Mouse (Mus musculus) urinary bladder, postnatal 14 days (tissue): ENCODE results near the gene Pvalb.
A peak's percentile ranks its signal among the peaks of the same experiment; 100 is the strongest.

Source experiments
- DNase-seq: peaks from one replicate; pipeline ENCODE4 v3.0.0; 2021; ENCODE audit warnings: low spot score

The Pvalb gene

GRCm38 (mm10) chr15:78206312-78206711 is at the start of gene Pvalb:
TSS of gene Pvalb (minus strand) at chr15:78206400.
- DNase-seq: no peak

GRCm38 (mm10) chr15:78254751-78255150 is 48.6 kb upstream of the Pvalb start:
- peak; percentile 53 for DNase-seq

GRCm38 (mm10) chr15:78248410-78248809 is 42.2 kb upstream of the Pvalb start:
- no peak for DNase-seq

GRCm38 (mm10) chr15:78247659-78248058 is 41.5 kb upstream of the Pvalb start:
- DNase-seq: no peak

- no peak for DNase-seq
Observed at GRCm38 (mm10) chr15:78246143-78247116, 40.2 kb upstream of the Pvalb start.

- DNase-seq: no peak
Observed at GRCm38 (mm10) chr15:78244695-78245492, 38.7 kb upstream of the Pvalb start, which contains the start of gene Ncf4. TSS of gene Ncf4 (plus strand) at chr15:78244801.

- peak; percentile 35 for DNase-seq
Observed at GRCm38 (mm10) chr15:78243774-78244173, 37.6 kb upstream of the Pvalb start.

GRCm38 (mm10) chr15:78243061-78243460 is 36.9 kb upstream of the Pvalb start:
- DNase-seq: no peak

GRCm38 (mm10) chr15:78241335-78241734 is 35.1 kb upstream of the Pvalb start:
- DNase-seq: no peak

GRCm38 (mm10) chr15:78239956-78240617 is 33.9 kb upstream of the Pvalb start:
- no peak for DNase-seq

- peak; percentile 50 for DNase-seq
Observed at GRCm38 (mm10) chr15:78239453-78239852, 33.3 kb upstream of the Pvalb start.

GRCm38 (mm10) chr15:78234823-78235509 is 28.8 kb upstream of the Pvalb start:
- DNase-seq: no peak

GRCm38 (mm10) chr15:78231346-78232331 is 25.4 kb upstream of the Pvalb start:
- no peak for DNase-seq

GRCm38 (mm10) chr15:78227816-78228215 is 21.6 kb upstream of the Pvalb start:
- DNase-seq: no peak

GRCm38 (mm10) chr15:78215269-78215668 is 9.1 kb upstream of the Pvalb start:
- no peak for DNase-seq

- no peak for DNase-seq
Observed at GRCm38 (mm10) chr15:78211367-78211766, 5.2 kb upstream of the Pvalb start.

GRCm38 (mm10) chr15:78210203-78210602 is 4.0 kb upstream of the Pvalb start:
- no peak for DNase-seq

GRCm38 (mm10) chr15:78205192-78205591 is 1.0 kb downstream of the Pvalb start:
- DNase-seq: peak; percentile 10

- DNase-seq: peak; percentile 16
Observed at GRCm38 (mm10) chr15:78204053-78204847, 1.9 kb downstream of the Pvalb start.
